Mouse (Mus musculus) intestine, embryonic 14.5 days (tissue): Measurements from ENCODE around the gene 4933411K16Rik. TPM values are rescaled to one million over a fixed set of nuclear protein-coding genes. Genes with fewer than 3 reads are reported as not detected.

Experiments
- ATAC-seq: fragments of 200-750 bp; cut with Nextera tagmentation; replicated peaks from 2 replicates; pipeline ENCODE4 v1.8.0; 2017; ENCODE audit warnings: low read depth, moderate number of reproducible peaks, moderate TSS enrichment, moderate library complexity; ENCODE audit not compliant: low FRiP score, low TSS enrichment
- DNase-seq: peaks from one replicate; pipeline ENCODE4 v3.0.0-alpha.2; 2018; ENCODE audit warnings: low spot score
- H3K27ac ChIP-seq: fragments of 300-500 bp; sonication (generic); 2 replicates; pipeline ENCODE4 v1.5.1; 2014; ENCODE audit warnings: low read depth, mild to moderate bottlenecking, control low read depth
- H3K27me3 ChIP-seq: fragments of 300-500 bp; sonication (generic); replicated peaks from 2 replicates; pipeline ENCODE4 v1.6.1; 2014; ENCODE audit warnings: low read length, control low read depth; ENCODE audit not compliant: control insufficient read depth, insufficient read depth
- H3K36me3 ChIP-seq: fragments of 300-500 bp; sonication (generic); 2 replicates; pipeline ENCODE4 v1.6.1; 2014; ENCODE audit warnings: low read length, control low read depth; ENCODE audit not compliant: control insufficient read depth, insufficient read depth
- H3K4me1 ChIP-seq: fragments of 300-500 bp; sonication (generic); replicated peaks from 2 replicates; pipeline ENCODE4 v1.6.1; 2014; ENCODE audit warnings: low read length, control low read depth, mixed read lengths; ENCODE audit not compliant: control insufficient read depth, insufficient read depth
- H3K4me2 ChIP-seq: fragments of 300-500 bp; sonication (generic); 2 replicates; pipeline ENCODE4 v1.6.1; 2014; ENCODE audit warnings: low read length
- H3K4me3 ChIP-seq: fragments of 300-500 bp; sonication (generic); 2 replicates; pipeline ENCODE4 v1.5.1; 2014; ENCODE audit warnings: low read depth, low read length, control low read depth, mixed read lengths
- H3K9ac ChIP-seq: fragments of 300-500 bp; sonication (generic); 2 replicates; pipeline ENCODE4 v1.6.1; 2014; ENCODE audit warnings: mild to moderate bottlenecking, low read length
- H3K9me3 ChIP-seq: fragments of 300-500 bp; sonication (generic); 2 replicates; pipeline ENCODE4 v1.6.1; 2016; ENCODE audit warnings: low read length, control low read depth; ENCODE audit not compliant: control insufficient read depth
- WGBS: fragments of 180-500 bp; shearing (Covaris S2); extraction: QIAGEN DNeasy Blood & Tissue Kit; methylation state at CpG from one replicate; pipeline ENCODE4 v1.1.7; 2014; 5-methylcytosine and 5-hydroxymethylcytosine counted together
- polyA plus RNA-seq: library from polyadenylated mRNA; unstranded; fragments of >200 nt; fragmentation: Nextera tagmentation; extraction: Ambion mirVana; gene quantifications from 2 replicates; pipeline ENCODE4 v1.2.1, GENCODE M21; 2014

The 4933411K16Rik gene
- polyA plus RNA-seq, 1 experiment from 2014 or later = not detected

GRCm38 (mm10) chr19:42043988-42044387 lies 8.1 kb upstream of the 4933411K16Rik start:
- H3K36me3 ChIP-seq = no peaks in the 10 kb centered on the region
- H3K27me3 ChIP-seq = no peaks in the 10 kb centered on the region
- H3K4me1 ChIP-seq = peaks cover 4% of the 10 kb centered on the region
- no peak overlapping the region for H3K27ac ChIP-seq
- ATAC-seq (no peak), DNase-seq (no peak)
- H3K4me2 ChIP-seq = no peak overlapping the region
- no peak overlapping the region for H3K9ac ChIP-seq
- H3K9me3 ChIP-seq = no peaks in the 10 kb centered on the region
- H3K4me3 ChIP-seq = no peak overlapping the region
- WGBS = 97% methylated on average over 6 of the region's 6 CpGs

GRCm38 (mm10) chr19:42045269-42046102 lies 6.6 kb upstream of the 4933411K16Rik start, which contains the start of gene Hoga1:
Hoga1 (plus strand) TSS chr19:42045610.
- H3K9me3 ChIP-seq = no peaks in the 10 kb centered on the region
- peaks cover 4% of the 10 kb centered on the region for H3K4me1 ChIP-seq
- ATAC-seq = peak; percentile 94
- no peak within 1 kb of the TSS for H3K27ac ChIP-seq
- DNase-seq = peak; percentile 78
- H3K9ac ChIP-seq = peak within 1 kb of the TSS; percentile 42
- peak within 1 kb of the TSS; percentile 56 for H3K4me2 ChIP-seq
- no peaks in the 10 kb centered on the region for H3K27me3 ChIP-seq
- 19% methylated on average over 23 of the region's 23 CpGs for WGBS
- H3K4me3 ChIP-seq = peak within 1 kb of the TSS; percentile 29; the same call in 1 of the 2 replicates
- H3K36me3 ChIP-seq = no peaks in the 10 kb centered on the region

- 80% methylated on average over 1 of the region's 1 CpGs for WGBS
- Histone ChIP-seq H3K4me3 (no peak overlapping the region), H3K4me1 (peaks cover 4% of the 10 kb centered on the region), H3K9ac (no peak overlapping the region), H3K27me3 (no peaks in the 10 kb centered on the region), H3K27ac (no peak overlapping the region), H3K4me2 (no peak overlapping the region), H3K9me3 (no peaks in the 10 kb centered on the region), H3K36me3 (no peaks in the 10 kb centered on the region)
- DNase-seq (no peak), ATAC-seq (no peak)
Measured at GRCm38 (mm10) chr19:42050251-42050650, 1.8 kb upstream of the 4933411K16Rik start.

- Histone ChIP-seq H3K9me3 (no peaks in the 10 kb centered on the region), H3K27me3 (no peaks in the 10 kb centered on the region), H3K4me1 (no peaks in the 10 kb centered on the region), H3K4me3 (no peak overlapping the region), H3K27ac (no peak overlapping the region), H3K4me2 (no peak overlapping the region), H3K9ac (no peak overlapping the region), H3K36me3 (no peaks in the 10 kb centered on the region)
- DNase-seq (no peak), ATAC-seq (no peak)
- WGBS = 82% methylated on average over 3 of the region's 3 CpGs
Measured at GRCm38 (mm10) chr19:42051351-42051750, 697 bp upstream of the 4933411K16Rik start.

GRCm38 (mm10) chr19:42054255-42054654 lies 2.2 kb downstream of the 4933411K16Rik start:
- WGBS = 74% methylated on average over 6 of the region's 6 CpGs
- DNase-seq (no peak), ATAC-seq (no peak)
- no peak overlapping the region for H3K9ac ChIP-seq
- no peak overlapping the region for H3K4me3 ChIP-seq
- no peaks in the 10 kb centered on the region for H3K27me3 ChIP-seq
- no peaks in the 10 kb centered on the region for H3K9me3 ChIP-seq
- H3K4me1 ChIP-seq = no peaks in the 10 kb centered on the region
- no peak overlapping the region for H3K27ac ChIP-seq
- no peak overlapping the region for H3K4me2 ChIP-seq
- no peaks in the 10 kb centered on the region for H3K36me3 ChIP-seq

- Histone ChIP-seq H3K4me2 (no peak overlapping the region), H3K4me3 (no peak overlapping the region), H3K27me3 (no peaks in the 10 kb centered on the region), H3K27ac (no peak overlapping the region), H3K4me1 (no peaks in the 10 kb centered on the region), H3K9me3 (no peaks in the 10 kb centered on the region), H3K9ac (no peak overlapping the region), H3K36me3 (no peaks in the 10 kb centered on the region)
- ATAC-seq (no peak), DNase-seq (no peak)
- 76% methylated on average over 2 of the region's 2 CpGs for WGBS
Measured at GRCm38 (mm10) chr19:42055881-42056280, 3.8 kb downstream of the 4933411K16Rik start.

GRCm38 (mm10) chr19:42056719-42057409 lies 4.8 kb downstream of the 4933411K16Rik start:
- Histone ChIP-seq H3K4me2 (no peak overlapping the region), H3K36me3 (no peaks in the 10 kb centered on the region), H3K9ac (no peak overlapping the region), H3K4me3 (no peak overlapping the region), H3K4me1 (no peaks in the 10 kb centered on the region), H3K27me3 (no peaks in the 10 kb centered on the region), H3K27ac (no peak overlapping the region), H3K9me3 (no peaks in the 10 kb centered on the region)
- DNase-seq (peak; percentile 46), ATAC-seq (no peak)
- WGBS = 77% methylated on average over 6 of the region's 6 CpGs

- H3K27me3 ChIP-seq = no peaks in the 10 kb centered on the region
- H3K4me3 ChIP-seq = no peak overlapping the region
- WGBS = 63% methylated on average over 7 of the region's 7 CpGs
- H3K4me2 ChIP-seq = no peak overlapping the region
- H3K27ac ChIP-seq = no peak overlapping the region
- H3K4me1 ChIP-seq = no peaks in the 10 kb centered on the region
- no peaks in the 10 kb centered on the region for H3K36me3 ChIP-seq
- ATAC-seq (no peak), DNase-seq (peak; percentile 47)
- H3K9me3 ChIP-seq = no peaks in the 10 kb centered on the region
- no peak overlapping the region for H3K9ac ChIP-seq
Measured at GRCm38 (mm10) chr19:42058426-42058825, 6.4 kb downstream of the 4933411K16Rik start.
